Comparison of ENCODE assay signal across 9 mouse cellular contexts in genomic region chr11:46058011-46058410, GRCm38 (mm10). TPM values are rescaled to one million over a fixed set of nuclear protein-coding genes. Genes with fewer than 3 reads are reported as not detected.
DNase-seq lines count a peak whose midpoint lies in the region; ATAC-seq and TF ChIP-seq lines count a peak whose summit lies in the region.
"Had no signal": no experiment of that assay in that cellular context is flagged by ENCODE, and none has a peak within 500 bp of the region (broad histone marks: within the 10 kb centered on the region; RNA-seq: fewer than 3 reads in every experiment).

No protein-coding gene starts in this region.

- intact Hi-C loops in heart, adult 2 months (cut with DNase I) = no loop called here

- 7% methylated on average over 9 of the region's 9 CpGs for WGBS in heart, adult 2 months
- WGBS in bone marrow, adult 2 months = 74% methylated on average over 9 of the region's 9 CpGs
- 53% methylated on average over 9 of the region's 9 CpGs for WGBS in midbrain, embryonic 12.5 days

- H3K36me3 ChIP-seq in heart, adult 2 months (ENCODE audit: control insufficient read depth, insufficient read depth, low read length) = peaks cover 21% of the 10 kb centered on the region
- H3K36me3 ChIP-seq in midbrain, embryonic 12.5 days = peaks cover 3% of the 10 kb centered on the region; the same call in 1 of the 2 replicates

- 0 out of 2 replicates have a peak, but pooled peaks cover 2% of the 10 kb centered on the region for H3K79me2 ChIP-seq in heart, adult 2 months (replicated peaks; ENCODE audit: control insufficient read depth, insufficient read depth, low read length)

- peak overlapping the region; percentile 84 for H3K4me3 ChIP-seq in heart, adult 2 months
- peak overlapping the region; percentile 7 for H3K4me3 ChIP-seq in bone marrow, adult 2 months (replicated peaks; ENCODE audit: control insufficient read depth, low read depth, low read length)
- H3K4me3 ChIP-seq in midbrain, embryonic 12.5 days = 0 out of 2 replicates have a peak overlapping the region, but pooled peaks have one; percentile 12

- peak overlapping the region; percentile 90 for H3K27ac ChIP-seq in heart, adult 2 months
- H3K27ac ChIP-seq in bone marrow, adult 2 months (ENCODE audit: control insufficient read depth, insufficient read depth, low read depth, low read length, poor library complexity) = no peak overlapping the region
- no peak overlapping the region for H3K27ac ChIP-seq in midbrain, embryonic 12.5 days (replicated peaks)

- no peaks in the 10 kb centered on the region for H3K27me3 ChIP-seq in heart, adult 2 months (ENCODE audit: control insufficient read depth, insufficient read depth, low read length)
- peaks cover 5% of the 10 kb centered on the region; the same call in 1 of the 2 replicates for H3K27me3 ChIP-seq in midbrain, embryonic 12.5 days

- peak in 1 of 2 experiments; percentile 41 for DNase-seq in heart, adult 2 months
- DNase-seq in heart, adult 8-10 months (ENCODE audit: low spot score) = no peak
- DNase-seq in heart, postnatal 4 days = peak; percentile 40
- no peak for DNase-seq in frontal cortex, adult 2 months (ENCODE audit: extremely low spot score in 1 of 2, low spot score in 1 of 2)
- no peak for DNase-seq in layer of hippocampus, postnatal 14 days (ENCODE audit: low spot score in 2 of 2)
- DNase-seq in kidney, adult 18-20 months = no peak
- DNase-seq: right cerebral cortex, postnatal 4 days had no signal

- H3K4me1 ChIP-seq in heart, adult 2 months (ENCODE audit: control insufficient read depth, insufficient read depth, low read length) = peaks cover 15% of the 10 kb centered on the region
- H3K4me1 ChIP-seq in bone marrow, adult 2 months (ENCODE audit: control insufficient read depth, insufficient read depth, low read length) = peaks cover 4% of the 10 kb centered on the region
- H3K4me1 ChIP-seq in midbrain, embryonic 12.5 days = peaks cover 17% of the 10 kb centered on the region

- no peak for TF ChIP-seq POLR2A in heart, adult 2 months (IDR thresholded peaks at IDR 0.05; ENCODE audit: insufficient read depth, low read depth, low read length)
- TF ChIP-seq POLR2A in bone marrow, adult 2 months (IDR thresholded peaks at IDR 0.05; ENCODE audit: borderline replicate concordance, control insufficient read depth, low read depth, low read length) = no peak

- no peaks in the 10 kb centered on the region for H3K9me3 ChIP-seq in midbrain, embryonic 12.5 days

- TF ChIP-seq EP300 in heart, adult 2 months (IDR thresholded peaks at IDR 0.05; ENCODE audit: insufficient read depth, low read depth, low read length) = no peak

- peak overlapping the region; percentile 64; the same call in 1 of the 2 replicates for H3K4me2 ChIP-seq in midbrain, embryonic 12.5 days (replicated peaks)

- ATAC-seq in midbrain, embryonic 12.5 days (ENCODE audit: low FRiP score, low read depth) = no peak

- H3K9ac ChIP-seq in heart, adult 2 months (ENCODE audit: low read depth, low read length) = peak overlapping the region; percentile 63
- no peak overlapping the region for H3K9ac ChIP-seq in midbrain, embryonic 12.5 days (replicated peaks)

- TF ChIP-seq CTCF in heart, adult 2 months (IDR thresholded peaks at IDR 0.05) = no peak
- TF ChIP-seq CTCF in bone marrow, adult 2 months (IDR thresholded peaks at IDR 0.05; ENCODE audit: control insufficient read depth, insufficient read depth, low read length) = no peak

RNA-seq across cellular contexts. Expression of gene Adam19, which starts 2.2 kb away (rescaled TPM):
- 10 to 100 TPM; 21.9 to 63.9 TPM for total RNA-seq in heart, adult 2 months (2021)
- polyA plus RNA-seq in heart, adult 2 months (2012; rRNA removed) = 17.7 and 32.1 TPM in 2 replicates
- total RNA-seq in heart, adult 8-10 months (2022) = 10 to 100 TPM; 17.7 to 42.4 (median 24.0) TPM
- polyA plus RNA-seq in bone marrow, adult 2 months (2011; ENCODE audit: insufficient read depth, insufficient read length, low replicate concordance, missing spikeins) = 6.1 and 17.6 TPM in 2 replicates
- 100 to 1,000 TPM; 161 to 163 TPM for total RNA-seq in heart, postnatal 4 days (2021)
- polyA plus RNA-seq in midbrain, embryonic 12.5 days (2016; fragmentation: Nextera tagmentation; extraction: Ambion mirVana) = 12.5 TPM in 2 replicates
- polyA plus RNA-seq in frontal cortex, adult 2 months (2012; rRNA removed) = 9.1 and 10.0 TPM in 2 replicates
- 10 to 100 TPM; 27.5 to 28.4 TPM for total RNA-seq in layer of hippocampus, postnatal 14 days (2021)

RNA-seq across cellular contexts. Expression of gene Gm12166, which starts 5.9 kb away (rescaled TPM):
- 1 to 10 TPM; 1.2 to 1.6 TPM for total RNA-seq in heart, adult 2 months (2021)
- 4.4 and 4.6 TPM in 2 replicates for polyA plus RNA-seq in heart, adult 2 months (2012; rRNA removed)
- total RNA-seq in heart, adult 8-10 months (2022) = 1 to 10 TPM in 2 of 4 experiments, under 1 TPM in 2; 0.43 to 1.3 (median 0.96) TPM
- 11.6 and 31.7 TPM in 2 replicates for polyA plus RNA-seq in bone marrow, adult 2 months (2011; ENCODE audit: insufficient read depth, insufficient read length, low replicate concordance, missing spikeins)
- 1 to 10 TPM; 2.7 to 4.0 TPM for total RNA-seq in heart, postnatal 4 days (2021)
- 3.7 and 5.0 TPM in 2 replicates for polyA plus RNA-seq in midbrain, embryonic 12.5 days (2016; fragmentation: Nextera tagmentation; extraction: Ambion mirVana)
- polyA plus RNA-seq in frontal cortex, adult 2 months (2012; rRNA removed) = 6.2 and 8.3 TPM in 2 replicates
- total RNA-seq in layer of hippocampus, postnatal 14 days (2021) = 1 to 10 TPM; 2.7 to 6.0 TPM

Comparison
In these comparisons a context has a peak if more than half of its experiments do, and no peak if none do; other contexts are left out.
1. H3K4me3 ChIP-seq: peak in every context shown above with its lines; median percentile 84 in heart, adult 2 months; 12 in midbrain, embryonic 12.5 days; 7 in bone marrow, adult 2 months.